Mouse (Mus musculus): ENCODE data around the gene Nicn1. TPM values are rescaled to one million over a fixed set of nuclear protein-coding genes. Genes with fewer than 3 reads are reported as not detected.
A peak's percentile ranks its signal among the peaks of the same experiment; 100 is the strongest.
"Not testable (repeated sequence)": the region's sequence is repeated elsewhere in the genome, so short reads cannot be mapped to it uniquely, and the experiment has no call there.

Gene Nicn1
- polyA plus RNA-seq, 2 experiments: 37.5 to 40.2 TPM

- Histone ChIP-seq H3K9ac (ENCODE audit: low read depth, low read length, severe bottlenecking) (no peak overlapping the region), H3K36me3 (ENCODE audit: control insufficient read depth, insufficient read depth, low read length) (no peaks in the 10 kb centered on the region), H3K9me3 (ENCODE audit: control insufficient read depth, low read length) (no peaks in the 10 kb centered on the region), H3K4me2 (replicated peaks; ENCODE audit: low read depth, low read length, severe bottlenecking) (no peak overlapping the region), H3K27ac (replicated peaks; ENCODE audit: low read depth, low read length) (no peak overlapping the region), H3K27me3 (ENCODE audit: control insufficient read depth, insufficient read depth, low read length) (no peaks in the 10 kb centered on the region), H3K4me3 (replicated peaks; ENCODE audit: low read length) (no peak overlapping the region), H3K4me1 (ENCODE audit: control insufficient read depth, insufficient read depth, low read length) (no peaks in the 10 kb centered on the region)
- 75% methylated on average over 10 of the region's 10 CpGs for WGBS
- no peak for TF ChIP-seq POLR2A (IDR thresholded peaks at IDR 0.05; ENCODE audit: borderline replicate concordance, extremely low read depth, insufficient read depth, insufficient read length)
- ATAC-seq (ENCODE audit: low FRiP score, low read depth): no peak
- no peak for DNase-seq (ENCODE audit: low spot score)
These were observed 11.4 kb upstream of the Nicn1 start for GRCm38 (mm10) chr9:108278697-108279450.

GRCm38 (mm10) chr9:108280071-108280828 is 10.0 kb upstream of the Nicn1 start:
- Histone ChIP-seq H3K9ac (ENCODE audit: low read depth, low read length, severe bottlenecking) (no peak overlapping the region), H3K9me3 (ENCODE audit: control insufficient read depth, low read length) (no peaks in the 10 kb centered on the region), H3K4me1 (ENCODE audit: control insufficient read depth, insufficient read depth, low read length) (no peaks in the 10 kb centered on the region), H3K27me3 (ENCODE audit: control insufficient read depth, insufficient read depth, low read length) (no peaks in the 10 kb centered on the region), H3K36me3 (ENCODE audit: control insufficient read depth, insufficient read depth, low read length) (no peaks in the 10 kb centered on the region), H3K4me3 (replicated peaks; ENCODE audit: low read length) (no peak overlapping the region), H3K4me2 (replicated peaks; ENCODE audit: low read depth, low read length, severe bottlenecking) (no peak overlapping the region), H3K27ac (replicated peaks; ENCODE audit: low read depth, low read length) (peak overlapping the region; percentile 40; the same call in 1 of the 2 replicates)
- DNase-seq (ENCODE audit: low spot score): peak; percentile 80
- peak; percentile 84 for ATAC-seq (ENCODE audit: low FRiP score, low read depth)
- no peak for TF ChIP-seq POLR2A (IDR thresholded peaks at IDR 0.05; ENCODE audit: borderline replicate concordance, extremely low read depth, insufficient read depth, insufficient read length)
- 34% methylated on average over 8 of the region's 8 CpGs for WGBS

- WGBS: 11% methylated on average over 6 of the region's 6 CpGs
- ATAC-seq (ENCODE audit: low FRiP score, low read depth) (peak; percentile 77), DNase-seq (ENCODE audit: low spot score) (peak; percentile 83)
- H3K9ac ChIP-seq (ENCODE audit: low read depth, low read length, severe bottlenecking): no peak overlapping the region
- no peak overlapping the region for H3K27ac ChIP-seq (replicated peaks; ENCODE audit: low read depth, low read length)
- no peak for TF ChIP-seq POLR2A (IDR thresholded peaks at IDR 0.05; ENCODE audit: borderline replicate concordance, extremely low read depth, insufficient read depth, insufficient read length)
- no peaks in the 10 kb centered on the region for H3K27me3 ChIP-seq (ENCODE audit: control insufficient read depth, insufficient read depth, low read length)
- H3K4me3 ChIP-seq (replicated peaks; ENCODE audit: low read length): no peak overlapping the region
- no peak overlapping the region for H3K4me2 ChIP-seq (replicated peaks; ENCODE audit: low read depth, low read length, severe bottlenecking)
- no peaks in the 10 kb centered on the region for H3K36me3 ChIP-seq (ENCODE audit: control insufficient read depth, insufficient read depth, low read length)
- H3K4me1 ChIP-seq (ENCODE audit: control insufficient read depth, insufficient read depth, low read length): no peaks in the 10 kb centered on the region
- H3K9me3 ChIP-seq (ENCODE audit: control insufficient read depth, low read length): no peaks in the 10 kb centered on the region
These were observed 5.8 kb upstream of the Nicn1 start for GRCm38 (mm10) chr9:108284410-108284809.

- WGBS: 73% methylated on average over 5 of the region's 6 CpGs
- DNase-seq (ENCODE audit: low spot score); ATAC-seq (ENCODE audit: low FRiP score, low read depth); H3K4me2 ChIP-seq (replicated peaks; ENCODE audit: low read depth, low read length, severe bottlenecking); H3K27me3 ChIP-seq (ENCODE audit: control insufficient read depth, insufficient read depth, low read length); H3K36me3 ChIP-seq (ENCODE audit: control insufficient read depth, insufficient read depth, low read length); H3K9ac ChIP-seq (ENCODE audit: low read depth, low read length, severe bottlenecking); H3K4me1 ChIP-seq (ENCODE audit: control insufficient read depth, insufficient read depth, low read length); H3K27ac ChIP-seq (replicated peaks; ENCODE audit: low read depth, low read length); H3K9me3 ChIP-seq (ENCODE audit: control insufficient read depth, low read length); H3K4me3 ChIP-seq (replicated peaks; ENCODE audit: low read length): not testable (repeated sequence)
These were observed 2.5 kb upstream of the Nicn1 start for GRCm38 (mm10) chr9:108287526-108288238.

GRCm38 (mm10) chr9:108289347-108289746 is 882 bp upstream of the Nicn1 start:
- no peaks in the 10 kb centered on the region for H3K9me3 ChIP-seq (ENCODE audit: control insufficient read depth, low read length)
- H3K27ac ChIP-seq (replicated peaks; ENCODE audit: low read depth, low read length): peak overlapping the region; percentile 80
- TF ChIP-seq POLR2A (IDR thresholded peaks at IDR 0.05; ENCODE audit: borderline replicate concordance, extremely low read depth, insufficient read depth, insufficient read length): no peak
- 63% methylated on average over 2 of the region's 2 CpGs for WGBS
- DNase-seq (ENCODE audit: low spot score) (no peak), ATAC-seq (ENCODE audit: low FRiP score, low read depth) (no peak)
- peak overlapping the region; percentile 61; the same call in 1 of the 2 replicates for H3K9ac ChIP-seq (ENCODE audit: low read depth, low read length, severe bottlenecking)
- H3K4me2 ChIP-seq (replicated peaks; ENCODE audit: low read depth, low read length, severe bottlenecking): peak overlapping the region; percentile 56; the same call in 1 of the 2 replicates
- peaks cover 5% of the 10 kb centered on the region; the same call in 1 of the 2 replicates for H3K36me3 ChIP-seq (ENCODE audit: control insufficient read depth, insufficient read depth, low read length)
- no peaks in the 10 kb centered on the region for H3K27me3 ChIP-seq (ENCODE audit: control insufficient read depth, insufficient read depth, low read length)
- peak overlapping the region; percentile 54 for H3K4me3 ChIP-seq (replicated peaks; ENCODE audit: low read length)
- peaks cover 5% of the 10 kb centered on the region for H3K4me1 ChIP-seq (ENCODE audit: control insufficient read depth, insufficient read depth, low read length)

Data from limb, embryonic 14.5 days (tissue).